Mouse (Mus musculus): ENCODE results near the gene Naa35. TPM values are rescaled to one million over a fixed set of nuclear protein-coding genes. Genes with fewer than 3 reads are reported as not detected.

Naa35 gene
- total RNA-seq, 2 experiments from 2014 or later, result 29.2 to 32.7 TPM

GRCm38 (mm10) chr13:59649781-59650180 lies 64.7 kb downstream of the Naa35 start:
- DNase-seq, result no peak
- intact Hi-C loops (cut with DNase I), result no loop called here
- TF ChIP-seq CTCF (IDR thresholded peaks at IDR 0.05), result no peak
- Histone ChIP-seq H3K4me3 (no peak overlapping the region), H3K27ac (no peak overlapping the region)

DNA sequence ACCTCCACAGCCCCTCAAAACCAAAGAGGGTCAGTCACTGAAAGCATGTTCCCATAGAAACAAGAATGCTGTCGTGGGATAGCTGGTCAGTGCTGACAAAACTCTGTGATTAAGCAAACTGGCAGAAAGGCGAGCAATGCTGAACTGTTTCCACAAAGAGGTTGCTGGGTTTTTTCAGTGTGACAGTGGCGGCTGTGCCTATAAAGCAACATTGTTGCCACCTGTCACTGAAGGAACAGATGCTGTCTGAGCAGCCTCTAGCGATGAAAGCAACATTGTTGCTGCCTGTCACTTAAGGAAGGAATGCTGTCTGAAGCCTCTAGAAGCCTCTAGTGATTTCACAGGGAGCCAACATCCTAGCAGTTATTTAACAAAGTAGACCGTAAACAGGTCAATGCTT lies 67.6 kb downstream of the Naa35 start:
- H3K4me3 ChIP-seq, result no peak overlapping the region
- intact Hi-C loops (cut with DNase I), result no loop called here
- TF ChIP-seq CTCF (IDR thresholded peaks at IDR 0.05), result no peak

DNA sequence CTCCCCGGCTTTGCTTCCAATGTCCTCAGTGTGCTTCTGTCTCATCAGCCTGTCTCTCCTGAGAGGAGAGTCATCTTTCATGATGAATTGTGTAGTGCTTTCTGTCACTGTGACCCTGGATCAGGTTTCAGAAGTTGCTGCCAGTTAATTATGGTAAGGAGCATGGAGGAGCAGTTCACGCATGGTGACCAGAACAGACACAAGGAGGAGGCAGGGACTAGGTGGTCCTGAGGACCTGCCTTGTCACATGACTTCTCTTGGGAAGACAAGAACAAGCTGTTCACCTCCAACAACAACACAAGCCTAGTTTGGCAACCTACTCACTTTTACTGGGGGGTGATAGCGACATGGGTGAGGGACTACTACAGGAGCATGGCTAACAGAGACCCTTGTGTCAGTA lies 68.1 kb downstream of the Naa35 start:
- no peak for DNase-seq
- H3K4me3 ChIP-seq, result no peak overlapping the region
- TF ChIP-seq CTCF (IDR thresholded peaks at IDR 0.05), result no peak
- intact Hi-C loops (cut with DNase I), result no loop called here
- H3K27ac ChIP-seq, result no peak overlapping the region

More for the DNA sequence above, 67.6 kb downstream of the Naa35 start:
- DNase-seq, result no peak
- no peak overlapping the region for H3K27ac ChIP-seq

- no peak overlapping the region for H3K4me3 ChIP-seq
- TF ChIP-seq CTCF (IDR thresholded peaks at IDR 0.05), result no peak
- DNase-seq, result no peak
- no peak overlapping the region for H3K27ac ChIP-seq
- intact Hi-C loops (cut with DNase I), result no loop called here
Measured at GRCm38 (mm10) chr13:59654465-59654864, 69.4 kb downstream of the Naa35 start.

DNA sequence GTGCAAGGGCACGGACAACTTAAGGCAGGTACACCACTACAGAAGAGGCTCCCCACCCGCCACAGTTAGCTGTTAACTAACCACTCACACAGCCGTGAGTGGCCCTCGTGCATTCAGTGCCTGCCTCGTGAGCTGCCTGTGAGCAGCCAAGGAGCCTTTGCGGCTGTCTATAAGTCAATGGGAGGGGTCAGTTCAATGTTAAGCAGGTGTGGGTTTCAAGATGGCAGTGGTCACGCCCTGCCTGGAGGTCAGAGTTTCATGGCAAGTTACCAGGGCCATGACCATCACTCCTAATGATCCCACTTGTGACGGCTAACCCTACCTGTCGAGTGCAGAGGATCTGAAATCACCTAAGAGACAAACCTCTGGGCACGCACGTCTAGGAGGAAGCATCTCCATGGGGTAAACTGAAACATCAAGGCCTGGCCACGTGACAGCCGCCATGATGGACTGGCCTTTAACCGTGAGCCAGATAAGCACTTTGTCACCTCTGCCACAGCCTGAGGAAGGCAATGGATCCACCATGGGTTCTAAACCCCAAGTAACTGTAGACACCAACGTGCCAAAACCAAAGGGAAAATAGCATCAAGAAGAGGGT lies 70.8 kb downstream of the Naa35 start:
- Histone ChIP-seq H3K27ac (no peak overlapping the region), H3K4me3 (no peak overlapping the region)
- no peak for DNase-seq
- TF ChIP-seq CTCF (IDR thresholded peaks at IDR 0.05), result no peak
- intact Hi-C loops (cut with DNase I), result no loop called here

DNA sequence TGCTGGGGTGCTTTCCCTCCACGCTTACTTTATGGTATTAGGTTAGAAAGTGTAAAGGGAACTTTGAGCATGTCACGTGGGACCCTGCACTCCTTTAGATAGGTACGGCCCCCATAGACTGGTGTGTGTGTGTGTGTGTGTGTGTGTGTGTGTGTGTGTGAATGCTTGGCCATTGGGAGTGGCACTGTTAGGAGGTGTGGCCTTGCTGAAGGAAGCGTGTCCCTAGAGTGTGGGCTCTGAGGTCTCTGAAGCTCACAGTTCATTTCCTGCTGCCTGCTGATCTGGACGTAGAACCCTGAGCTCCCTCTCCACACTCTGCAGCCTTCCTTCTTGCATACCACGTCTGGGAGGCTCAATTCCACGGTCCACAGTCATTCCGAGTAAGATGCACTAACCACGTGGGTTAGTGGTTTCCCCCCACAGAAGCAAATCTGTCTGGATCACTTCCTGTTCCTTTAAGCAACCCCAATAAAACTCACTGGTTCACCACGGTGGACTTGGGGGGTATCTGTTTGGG lies 71.3 kb downstream of the Naa35 start:
- DNase-seq, result no peak
- TF ChIP-seq CTCF (IDR thresholded peaks at IDR 0.05), result no peak
- H3K4me3 ChIP-seq, result no peak overlapping the region
- intact Hi-C loops (cut with DNase I), result no loop called here
- peak overlapping the region; percentile 71 for H3K27ac ChIP-seq

DNA sequence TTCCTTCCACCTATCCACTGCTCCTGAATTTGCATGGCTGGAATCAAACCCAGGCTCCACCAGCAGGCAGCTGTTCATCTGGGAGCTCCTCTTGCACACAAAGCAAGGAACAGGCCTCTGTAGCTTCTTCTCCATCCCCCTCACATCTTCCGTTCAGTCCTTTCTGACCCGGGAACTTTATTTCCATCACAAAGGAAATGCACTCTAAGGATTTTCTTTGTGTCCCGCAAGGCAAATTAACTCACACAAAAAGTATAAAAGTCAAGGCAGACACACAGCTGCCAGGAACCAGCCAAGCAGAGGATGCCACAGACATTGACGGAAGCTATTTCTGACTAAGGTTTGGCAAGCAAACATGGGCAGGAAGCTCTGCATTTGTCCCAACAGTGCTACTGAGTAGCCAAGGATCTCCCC lies 71.9 kb downstream of the Naa35 start:
- Histone ChIP-seq H3K27ac (peak overlapping the region; percentile 71), H3K4me3 (no peak overlapping the region)
- no peak for TF ChIP-seq CTCF (IDR thresholded peaks at IDR 0.05)
- DNase-seq, result no peak
- intact Hi-C loops (cut with DNase I), result no loop called here

GRCm38 (mm10) chr13:59657781-59658180 lies 72.7 kb downstream of the Naa35 start:
- H3K27ac ChIP-seq, result peak overlapping the region; percentile 16
- DNase-seq, result no peak
- H3K4me3 ChIP-seq, result no peak overlapping the region
- intact Hi-C loops (cut with DNase I), result no loop called here
- TF ChIP-seq CTCF (IDR thresholded peaks at IDR 0.05), result no peak

DNA sequence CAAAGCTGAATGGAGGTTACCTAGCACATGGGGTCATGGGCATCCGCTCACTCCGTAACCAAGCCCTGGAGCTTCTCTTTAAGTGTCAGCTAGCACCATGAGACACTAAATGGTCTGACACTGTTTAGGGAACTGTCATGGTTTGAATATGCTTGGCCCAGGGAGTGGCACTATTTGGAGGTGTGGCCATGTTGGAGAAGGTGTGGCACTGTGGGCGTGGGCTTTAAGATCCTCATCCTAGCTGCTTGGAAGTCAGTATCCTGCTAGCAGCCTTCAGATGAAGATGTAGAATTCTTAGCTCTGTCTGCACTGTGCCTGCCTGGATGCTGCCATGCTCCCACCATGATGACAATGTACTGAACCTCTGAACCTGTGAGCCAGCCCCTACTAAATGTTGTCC lies 75.3 kb downstream of the Naa35 start:
- intact Hi-C loops (cut with DNase I), result no loop called here
- DNase-seq, result no peak
- Histone ChIP-seq H3K27ac (no peak overlapping the region), H3K4me3 (no peak overlapping the region)
- TF ChIP-seq CTCF (IDR thresholded peaks at IDR 0.05), result no peak

DNA sequence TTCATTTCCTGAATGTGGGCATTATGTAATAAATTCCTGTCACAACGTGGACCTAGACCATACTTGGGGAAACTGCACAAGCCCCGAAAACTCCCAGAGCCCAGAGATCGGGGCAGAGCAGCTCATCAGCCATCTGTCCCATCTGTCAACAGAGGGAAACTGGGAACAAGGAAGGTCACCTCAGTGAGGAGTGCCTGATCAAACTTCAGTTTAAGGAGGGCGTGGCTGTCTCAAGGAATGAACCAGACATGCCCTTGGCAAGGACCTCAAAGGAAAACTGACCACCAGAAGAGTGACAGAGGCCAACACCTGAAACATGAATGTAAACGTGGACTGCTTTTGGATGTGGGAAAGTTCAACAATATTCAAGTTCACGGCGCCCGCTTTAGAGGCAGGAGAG lies 76.3 kb downstream of the Naa35 start:
- no peak for DNase-seq
- Histone ChIP-seq H3K27ac (no peak overlapping the region), H3K4me3 (no peak overlapping the region)
- intact Hi-C loops (cut with DNase I), result no loop called here
- TF ChIP-seq CTCF (IDR thresholded peaks at IDR 0.05), result no peak

- DNase-seq, result no peak
- intact Hi-C loops (cut with DNase I), result no loop called here
- no peak for TF ChIP-seq CTCF (IDR thresholded peaks at IDR 0.05)
- H3K4me3 ChIP-seq, result no peak overlapping the region
- H3K27ac ChIP-seq, result no peak overlapping the region
Measured at GRCm38 (mm10) chr13:59661966-59662365, 76.9 kb downstream of the Naa35 start.

DNA sequence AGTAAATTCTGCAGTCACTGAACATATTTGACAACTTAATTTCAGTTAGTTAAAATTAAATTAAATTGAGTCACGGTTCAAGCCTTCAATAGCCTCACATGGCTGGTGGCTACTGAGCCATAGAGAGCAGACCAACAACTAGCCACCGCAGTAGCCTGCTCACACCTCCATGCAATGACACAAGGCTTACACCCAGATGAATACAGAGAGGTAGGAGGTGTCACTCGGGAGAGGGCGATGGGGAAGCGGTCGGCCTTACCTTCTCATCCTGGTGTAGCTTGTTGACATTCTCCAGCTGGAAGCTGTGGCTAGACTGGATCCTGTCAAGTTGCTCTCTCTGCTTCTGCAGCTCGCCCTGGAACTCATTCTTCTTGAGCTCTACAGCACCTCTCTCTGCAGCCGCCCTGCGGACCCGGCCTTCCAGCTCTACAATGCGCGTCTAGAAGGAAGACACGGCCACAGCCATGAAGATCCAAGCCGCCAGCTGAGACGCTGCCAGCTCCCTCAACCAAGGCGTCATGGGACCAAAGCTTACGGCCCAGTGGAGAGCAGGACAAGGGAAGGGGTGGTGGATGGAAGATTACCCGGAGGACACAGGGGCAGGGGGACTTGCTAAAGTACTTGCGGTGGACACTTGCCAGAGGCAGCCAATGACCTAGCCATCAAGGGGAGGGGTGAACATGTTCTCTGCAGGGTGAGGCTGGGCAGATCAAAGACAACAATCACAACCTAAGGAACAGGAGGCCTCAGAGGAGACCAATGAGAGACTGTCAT lies 79.1 kb downstream of the Naa35 start:
- Histone ChIP-seq H3K27ac (no peak overlapping the region), H3K4me3 (no peak overlapping the region)
- TF ChIP-seq CTCF (IDR thresholded peaks at IDR 0.05), result no peak
- no peak for DNase-seq
- intact Hi-C loops (cut with DNase I), result no loop called here

DNA sequence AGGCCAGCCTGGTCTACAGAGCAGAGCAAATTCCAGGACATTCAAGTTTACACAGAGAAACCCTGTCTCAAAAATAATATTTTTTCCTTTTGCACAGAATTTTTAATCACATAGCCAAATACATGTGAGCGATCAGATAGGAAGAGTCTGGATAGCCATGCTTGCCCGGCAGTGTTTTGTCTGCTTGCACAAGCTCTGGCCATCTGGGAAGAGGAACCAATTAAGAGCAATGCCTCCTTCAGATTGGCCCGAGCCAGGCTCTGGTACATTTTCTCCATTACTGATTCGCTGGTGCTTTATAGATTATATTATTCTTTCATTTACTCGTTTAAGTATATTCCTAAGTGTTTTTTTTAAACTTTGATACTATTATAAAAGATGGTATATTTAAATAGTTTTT lies 82.7 kb downstream of the Naa35 start:
- no peak for TF ChIP-seq CTCF (IDR thresholded peaks at IDR 0.05)
- no peak overlapping the region; the same call in 1 of the 2 replicates for H3K27ac ChIP-seq
- no peak overlapping the region for H3K4me3 ChIP-seq
- DNase-seq, result no peak
- intact Hi-C loops (cut with DNase I), result no loop called here
